Mouse (Mus musculus) megakaryocyte, embryonic 14.5 days (primary cell): ENCODE measurements at regions not wholly inside any gene's neighbourhood (a gene's known extent, or its start where the extent isn't known, plus 50 kb on each side); places are given as distances from the start of the nearest gene placed in this dataset.

Experiments
- FLI1 ChIP-seq: IDR thresholded peaks from 2 replicates; pipeline ENCODE4 v1.6.1; 2012; ENCODE audit warnings: low read length, inconsistent platforms, mixed read lengths
- GATA1 ChIP-seq: IDR thresholded peaks from 3 replicates; pipeline ENCODE4 v1.6.1; 2012; ENCODE audit warnings: mixed read lengths, low read length, inconsistent platforms, borderline replicate concordance

- TF ChIP-seq GATA1 = no peak
- TF ChIP-seq FLI1 = no peak
These were observed 207.2 kb downstream of the Cd83 start for GRCm38 (mm10) chr13:43991774-43992173.
